Mouse (Mus musculus): ENCODE results near the gene Slc12a7.

GRCm38 (mm10) chr13:73822187-73822800 is 89.4 kb downstream of the Slc12a7 start:
- peak; percentile 81 for TF ChIP-seq CTCF (IDR thresholded peaks at IDR 0.05; ENCODE audit: low read depth)
- no peak for TF ChIP-seq EP300 (IDR thresholded peaks at IDR 0.05; ENCODE audit: low read depth)
